Mouse (Mus musculus) Muller cell, postnatal 12 days (primary cell): ENCODE results near the gene C1ql4.
"Not testable (repeated sequence)": the region's sequence is repeated elsewhere in the genome, so short reads cannot be mapped to it uniquely, and the experiment has no call there.

Experiments
- DNase-seq: peaks from one replicate; pipeline ENCODE4 v3.0.0-alpha.2; 2015; ENCODE audit errors: inconsistent ontology term

C1ql4 gene

GRCm38 (mm10) chr15:99074600-99075333 is 12.8 kb downstream of the C1ql4 start:
- peak; percentile 99 for DNase-seq

- no peak for DNase-seq
Observed at GRCm38 (mm10) chr15:99074019-99074599, 13.5 kb downstream of the C1ql4 start, which contains the start of gene Troap. Gene Troap, plus strand, starts transcription at chr15:99074575.

GRCm38 (mm10) chr15:99071988-99072387 is 15.6 kb downstream of the C1ql4 start:
- DNase-seq, result no peak

GRCm38 (mm10) chr15:99065557-99066165 is 22.0 kb downstream of the C1ql4 start:
- no peak for DNase-seq

GRCm38 (mm10) chr15:99056332-99056731 is 31.3 kb downstream of the C1ql4 start:
- DNase-seq, result no peak

- DNase-seq, result peak; percentile 48
Observed at GRCm38 (mm10) chr15:99055511-99055961, 32.1 kb downstream of the C1ql4 start.

- no peak for DNase-seq
Observed at GRCm38 (mm10) chr15:99055040-99055439, 32.6 kb downstream of the C1ql4 start, which contains the start of gene Prph. Gene Prph, plus strand, starts transcription at chr15:99055174.

GRCm38 (mm10) chr15:99053373-99053772 is 34.2 kb downstream of the C1ql4 start:
- DNase-seq, result no peak

GRCm38 (mm10) chr15:99049473-99050253 is 38.0 kb downstream of the C1ql4 start:
- DNase-seq, result no peak

GRCm38 (mm10) chr15:99045734-99046133 is 41.9 kb downstream of the C1ql4 start:
- DNase-seq, result not testable (repeated sequence)

- DNase-seq, result no peak
Observed at GRCm38 (mm10) chr15:99044854-99045253, 42.8 kb downstream of the C1ql4 start.

GRCm38 (mm10) chr15:99042334-99042733 is 45.3 kb downstream of the C1ql4 start:
- DNase-seq, result no peak

- peak; percentile 69 for DNase-seq
Observed at GRCm38 (mm10) chr15:99040920-99041856, 46.4 kb downstream of the C1ql4 start.

- no peak for DNase-seq
Observed at GRCm38 (mm10) chr15:99039996-99040919, 47.4 kb downstream of the C1ql4 start.

GRCm38 (mm10) chr15:99039306-99039705 is 48.3 kb downstream of the C1ql4 start:
- DNase-seq, result no peak

GRCm38 (mm10) chr15:99038797-99039196 is 48.8 kb downstream of the C1ql4 start:
- DNase-seq, result no peak

- no peak for DNase-seq
Observed at GRCm38 (mm10) chr15:99038025-99038424, 49.6 kb downstream of the C1ql4 start.

GRCm38 (mm10) chr15:99036249-99036905 is 51.2 kb downstream of the C1ql4 start:
- DNase-seq, result no peak

- no peak for DNase-seq
Observed at GRCm38 (mm10) chr15:99035431-99035830, 52.2 kb downstream of the C1ql4 start.
